Mouse (Mus musculus) layer of hippocampus, postnatal 14 days (tissue): ENCODE results near the gene Zfp865. TPM values are rescaled to one million over a fixed set of nuclear protein-coding genes. Genes with fewer than 3 reads are reported as not detected.
"Not testable (repeated sequence)": the region's sequence is repeated elsewhere in the genome, so short reads cannot be mapped to it uniquely, and the experiment has no call there.

Experiments used
- DNase-seq, 2 experiments: peaks; one replicate each; pipeline ENCODE4 v3.0.0; 2021 to 2022; ENCODE audit warnings: low spot score in 2 of 2, mixed read lengths in 1 of 2
- total RNA-seq, 2 experiments: library from RNA; stranded (reverse); gene quantifications; 2 replicates each; pipeline ENCODE4 v1.2.3; 2021

Zfp865 gene
- total RNA-seq, 2 experiments from 2014 or later: 34.6 to 35.8 TPM

- DNase-seq: peak; percentile 78 to 86
These were observed 31.3 kb downstream of the Zfp865 start, which contains the start of gene Zfp580 for GRCm38 (mm10) chr7:5051193-5052192. Gene Zfp580, plus strand, starts transcription at chr7:5051538.

- DNase-seq: no peak
These were observed 32.3 kb downstream of the Zfp865 start for GRCm38 (mm10) chr7:5052438-5052837.

GRCm38 (mm10) chr7:5052931-5053343 is 32.8 kb downstream of the Zfp865 start:
- no peak for DNase-seq

GRCm38 (mm10) chr7:5053456-5054179 is 33.4 kb downstream of the Zfp865 start:
- DNase-seq: peak; percentile 55 to 63

- peak; percentile 79 to 80 for DNase-seq
These were observed 36.6 kb downstream of the Zfp865 start for GRCm38 (mm10) chr7:5056651-5057263.

GRCm38 (mm10) chr7:5057381-5057780 is 37.2 kb downstream of the Zfp865 start:
- DNase-seq: no peak

- no peak for DNase-seq
These were observed 37.6 kb downstream of the Zfp865 start for GRCm38 (mm10) chr7:5057804-5058203.

GRCm38 (mm10) chr7:5058631-5059030 is 38.5 kb downstream of the Zfp865 start:
- DNase-seq: no peak

- DNase-seq: no peak
These were observed 39.2 kb downstream of the Zfp865 start for GRCm38 (mm10) chr7:5059421-5059820.

GRCm38 (mm10) chr7:5060239-5060731 is 40.1 kb downstream of the Zfp865 start:
- DNase-seq: peak; percentile 69 to 81

GRCm38 (mm10) chr7:5060944-5061773 is 41.0 kb downstream of the Zfp865 start:
- peak; percentile 99 to 100 for DNase-seq

GRCm38 (mm10) chr7:5061774-5062359 is 41.7 kb downstream of the Zfp865 start, which contains the start of gene U2af2:
Gene U2af2, plus strand, starts transcription at chr7:5062143.
- peak; percentile 93 to 95 for DNase-seq

GRCm38 (mm10) chr7:5062360-5063001 is 42.3 kb downstream of the Zfp865 start:
- peak in 1 of 2 experiments; percentile 76 for DNase-seq

- no peak for DNase-seq
These were observed 44.7 kb downstream of the Zfp865 start for GRCm38 (mm10) chr7:5064886-5065285.

GRCm38 (mm10) chr7:5073586-5073985 is 53.4 kb downstream of the Zfp865 start:
- DNase-seq: no peak

GRCm38 (mm10) chr7:5074984-5075383 is 54.8 kb downstream of the Zfp865 start:
- no peak for DNase-seq

GRCm38 (mm10) chr7:5076931-5077330 is 56.8 kb downstream of the Zfp865 start:
- no peak for DNase-seq

- DNase-seq: not testable (repeated sequence)
These were observed 59.3 kb downstream of the Zfp865 start for GRCm38 (mm10) chr7:5079365-5080009.
